Mouse (Mus musculus): ENCODE results near the gene Zfp317. TPM values are rescaled to one million over a fixed set of nuclear protein-coding genes. Genes with fewer than 3 reads are reported as not detected.
"Not testable (repeated sequence)": the region's sequence is repeated elsewhere in the genome, so short reads cannot be mapped to it uniquely, and the experiment has no call there.

Zfp317 gene
- polyA plus RNA-seq, 1 experiment from 2014 or later = 19.2 TPM

DNA sequence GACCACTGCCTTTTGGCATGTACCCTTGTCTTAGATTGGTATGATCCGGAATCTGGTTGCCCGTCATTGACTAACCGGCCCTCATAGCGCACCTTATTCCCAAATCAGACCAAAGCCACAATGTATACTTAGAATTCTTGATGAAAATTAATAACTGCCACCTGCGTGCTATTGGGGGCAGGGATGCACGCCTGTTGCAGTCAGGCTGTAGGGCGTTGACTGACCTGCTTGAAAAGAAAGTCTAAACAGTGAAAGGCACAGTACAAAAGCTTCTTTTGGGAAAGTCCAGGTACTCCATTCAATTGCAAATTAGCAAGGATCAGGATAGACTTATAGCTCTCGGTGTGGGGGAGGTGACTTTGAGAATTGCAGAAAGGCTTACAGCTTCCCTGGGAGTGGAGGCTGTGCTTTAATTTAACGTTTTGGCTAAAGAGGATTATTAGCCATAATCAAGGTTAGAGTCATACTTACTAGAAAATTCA, 73.0 kb downstream of the Zfp317 start:
- not testable (repeated sequence) for ATAC-seq (ENCODE audit: low read depth); H3K4me1 ChIP-seq (ENCODE audit: control insufficient read depth, insufficient read depth, low read length); H3K9me3 ChIP-seq (ENCODE audit: control insufficient read depth, low read length); H3K4me3 ChIP-seq (ENCODE audit: low read depth, low read length); H3K27ac ChIP-seq (replicated peaks; ENCODE audit: low read depth, low read length); H3K4me2 ChIP-seq (ENCODE audit: low read depth, low read length); H3K9ac ChIP-seq (ENCODE audit: low read depth, low read length); H3K36me3 ChIP-seq (ENCODE audit: control insufficient read depth, insufficient read depth, low read length); H3K27me3 ChIP-seq (replicated peaks; ENCODE audit: control insufficient read depth, insufficient read depth, low read length); DNase-seq (ENCODE audit: low spot score)
- 72% methylated on average over 9 of the region's 9 CpGs for WGBS

Other genes starting within 250 kb of the Zfp317 start
- not detected in 2 replicates for gene Olfr847, start 243.4 kb upstream of the Zfp317 start, polyA plus RNA-seq (2014; fragmentation: Nextera tagmentation; extraction: Ambion mirVana)
- 0.05 TPM in 1 of 2 replicates, not detected in the other for gene Olfr849, start 181.8 kb upstream of the Zfp317 start, polyA plus RNA-seq (2014; fragmentation: Nextera tagmentation; extraction: Ambion mirVana)
- not detected in 2 replicates for gene Olfr850, start 143.9 kb upstream of the Zfp317 start, polyA plus RNA-seq (2014; fragmentation: Nextera tagmentation; extraction: Ambion mirVana)
- not detected in 2 replicates for gene Olfr851, start 128.8 kb upstream of the Zfp317 start, polyA plus RNA-seq (2014; fragmentation: Nextera tagmentation; extraction: Ambion mirVana)
- gene Olfr853, start 81.0 kb upstream of the Zfp317 start, polyA plus RNA-seq (2014; fragmentation: Nextera tagmentation; extraction: Ambion mirVana) = not detected in 2 replicates
- not detected in 2 replicates for gene Olfr854, start 54.7 kb upstream of the Zfp317 start, polyA plus RNA-seq (2014; fragmentation: Nextera tagmentation; extraction: Ambion mirVana)
- not detected in 2 replicates for gene Olfr855, start 39.5 kb upstream of the Zfp317 start, polyA plus RNA-seq (2014; fragmentation: Nextera tagmentation; extraction: Ambion mirVana)
- 0.40 TPM in 1 of 2 replicates, not detected in the other for gene Olfr857, start 87.3 kb downstream of the Zfp317 start, polyA plus RNA-seq (2014; fragmentation: Nextera tagmentation; extraction: Ambion mirVana)
- not detected in 2 replicates for gene Olfr58, start 158.2 kb downstream of the Zfp317 start, polyA plus RNA-seq (2014; fragmentation: Nextera tagmentation; extraction: Ambion mirVana)
- gene Olfr859, start 182.8 kb downstream of the Zfp317 start, polyA plus RNA-seq (2014; fragmentation: Nextera tagmentation; extraction: Ambion mirVana) = 0.04 and 0.08 TPM in 2 replicates
- not detected in 2 replicates for gene Olfr860, start 227.6 kb downstream of the Zfp317 start, polyA plus RNA-seq (2014; fragmentation: Nextera tagmentation; extraction: Ambion mirVana)

All from embryonic facial prominence, embryonic 14.5 days (tissue).